Mouse (Mus musculus) testis, adult 10 weeks (tissue): ENCODE data around the gene Bak1. TPM values are rescaled to one million over a fixed set of nuclear protein-coding genes. Genes with fewer than 3 reads are reported as not detected.

Experiments used
- polyA plus RNA-seq: library from polyadenylated mRNA; stranded (reverse); fragments of 350-450 nt; fragmentation: Illumina TruSeq; extraction: RNeasy Lipid Tissue Mini Kit (QIAGEN cat#74804); gene quantifications from one replicate; pipeline ENCODE4 v1.2.3, GENCODE M21; 2014; ENCODE audit warnings: low read depth, low replicate concordance

The Bak1 gene
- 0.73 TPM for polyA plus RNA-seq

GRCm38 (mm10) chr17:27028909-27029308 is at the start of gene Bak1:
Bak1 (minus strand) TSS chr17:27029009.

GRCm38 (mm10) chr17:27056812-27057516 is 28.2 kb upstream of the Bak1 start, which contains the start of gene Itpr3:
Itpr3 (plus strand) TSS chr17:27057304.

GRCm38 (mm10) chr17:26972703-26973574 is 55.9 kb downstream of the Bak1 start, which contains the start of gene Zbtb9:
Zbtb9 (plus strand) TSS chr17:26973167.

Other genes starting within 250 kb of the Bak1 start
- 20.4 TPM for gene Bnip1, start 247.9 kb downstream of the Bak1 start, polyA plus RNA-seq
- not detected for gene Nkx2-5, start 184.0 kb downstream of the Bak1 start, polyA plus RNA-seq
- gene Kifc5b, start 111.9 kb downstream of the Bak1 start, polyA plus RNA-seq, result 0.85 TPM
- 8.5 TPM for gene Phf1, start 96.0 kb downstream of the Bak1 start, polyA plus RNA-seq
- gene Cuta, start 89.4 kb downstream of the Bak1 start, polyA plus RNA-seq, result 4.3 TPM
- gene Syngap1, start 87.8 kb downstream of the Bak1 start, polyA plus RNA-seq, result 6.9 TPM
- 13.9 TPM for gene Zbtb9, start 55.8 kb downstream of the Bak1 start, polyA plus RNA-seq
- gene Itpr3, start 28.3 kb upstream of the Bak1 start, polyA plus RNA-seq, result 0.42 TPM
- gene Uqcc2, start 104.9 kb upstream of the Bak1 start, polyA plus RNA-seq, result 130 TPM
- gene Ip6k3, start 138.8 kb upstream of the Bak1 start, polyA plus RNA-seq, result 0.08 TPM
- 1.3 TPM for gene Lemd2, start 175.5 kb upstream of the Bak1 start, polyA plus RNA-seq